Mouse (Mus musculus) myocyte (in vitro differentiated cells): Measurements from ENCODE around the gene Nanos2. TPM values are rescaled to one million over a fixed set of nuclear protein-coding genes. Genes with fewer than 3 reads are reported as not detected.

Experiments used
- H3K27me3 ChIP-seq: one replicate; pipeline ENCODE4 v1.6.1; 2011; ENCODE audit not compliant: control insufficient read depth, insufficient read depth, insufficient read length
- H3K36me3 ChIP-seq: one replicate; pipeline ENCODE4 v1.6.1; 2011; ENCODE audit not compliant: control insufficient read depth, insufficient read depth
- H3K4me2 ChIP-seq: one replicate; pipeline ENCODE4 v1.6.1; 2011; ENCODE audit warnings: low read depth, control low read depth
- H3K4me3 ChIP-seq: one replicate; pipeline ENCODE4 v1.5.1; 2011; ENCODE audit warnings: mild to moderate bottlenecking, control low read depth, moderate library complexity
- H3K79me2 ChIP-seq: one replicate; pipeline ENCODE4 v1.6.1; 2011; ENCODE audit not compliant: control insufficient read depth, insufficient read depth
- H3ac ChIP-seq: one replicate; pipeline ENCODE4 v1.6.1; 2011; ENCODE audit not compliant: control insufficient read depth, insufficient read length
- CEBPB ChIP-seq: IDR thresholded peaks from 2 replicates; pipeline ENCODE4 v1.6.1; 2011; ENCODE audit warnings: mild to moderate bottlenecking, moderate library complexity; ENCODE audit not compliant: poor library complexity, insufficient read depth, severe bottlenecking
- E2F4 ChIP-seq: IDR thresholded peaks from one replicate; pipeline ENCODE4 v1.6.1; 2011; ENCODE audit warnings: mild to moderate bottlenecking, control low read depth, moderate library complexity; ENCODE audit not compliant: insufficient read depth
- MAX ChIP-seq: IDR thresholded peaks from one replicate; pipeline ENCODE4 v1.6.1; 2011; ENCODE audit warnings: low read depth, mild to moderate bottlenecking, control low read depth
- MYOD1 ChIP-seq, 3 experiments: IDR thresholded peaks; one replicate each; pipeline ENCODE4 v1.6.1; 2011; ENCODE audit warnings: control low read depth in 2 of 3, low read depth in 2 of 3, mild to moderate bottlenecking in 2 of 3, moderate library complexity in 1 of 3; ENCODE audit not compliant: insufficient read length in 2 of 3, control insufficient read depth in 1 of 3
- MYOG ChIP-seq, 3 experiments: IDR thresholded peaks; one replicate each; pipeline ENCODE4 v1.6.1; 2011; ENCODE audit warnings: control low read depth in 2 of 3, low read depth in 2 of 3, mild to moderate bottlenecking in 2 of 3; ENCODE audit not compliant: insufficient read length in 2 of 3, control insufficient read depth in 1 of 3, insufficient read depth in 1 of 3
- POLR2A ChIP-seq: IDR thresholded peaks from one replicate; pipeline ENCODE4 v1.6.1; 2011; ENCODE audit warnings: low read depth, mild to moderate bottlenecking, control low read depth, moderate library complexity; ENCODE audit not compliant: insufficient read length
- POLR2AphosphoS2 ChIP-seq: IDR thresholded peaks from one replicate; pipeline ENCODE4 v1.6.1; 2011; ENCODE audit warnings: low read depth, control low read depth; ENCODE audit not compliant: insufficient read length
- REST ChIP-seq: IDR thresholded peaks from one replicate; pipeline ENCODE4 v1.6.1; 2011; ENCODE audit warnings: mild to moderate bottlenecking, control low read depth, moderate library complexity; ENCODE audit not compliant: insufficient read depth, insufficient read length
- SRF ChIP-seq: IDR thresholded peaks from one replicate; pipeline ENCODE4 v1.6.1; 2011; ENCODE audit warnings: low read depth; ENCODE audit not compliant: control insufficient read depth, insufficient read length
- TCF12 ChIP-seq: IDR thresholded peaks from one replicate; pipeline ENCODE4 v1.6.1; 2011; ENCODE audit warnings: mild to moderate bottlenecking, control low read depth; ENCODE audit not compliant: poor library complexity, insufficient read depth, severe bottlenecking
- TCF3 ChIP-seq: IDR thresholded peaks from one replicate; pipeline ENCODE4 v1.6.1; 2011; ENCODE audit warnings: low read depth, control low read depth; ENCODE audit not compliant: insufficient read length
- USF1 ChIP-seq: IDR thresholded peaks from one replicate; pipeline ENCODE4 v1.6.1; 2011; ENCODE audit warnings: low read depth, mild to moderate bottlenecking, control low read depth, moderate library complexity
- polyA plus RNA-seq: library from polyadenylated mRNA; unstranded; fragments of >200 nt; fragmentation: generic; extraction: Trizol; gene quantifications from one replicate; pipeline ENCODE4 v1.2.1, GENCODE M21; 2012; ENCODE audit warnings: missing spikeins

Gene Nanos2
- polyA plus RNA-seq, 1 experiment: not detected

- H3K27me3 ChIP-seq: peaks cover 11% of the 10 kb centered on the region
- TF ChIP-seq POLR2AphosphoS2 (no peak), MYOG (IDR thresholded peaks at IDR 0.05; ENCODE audit: control insufficient read depth in 1 of 3, insufficient read depth in 1 of 3, insufficient read length in 2 of 3, low read depth in 2 of 3) (no peak), MAX (no peak), E2F4 (no peak), SRF (no peak), POLR2A (no peak), TCF12 (no peak), REST (no peak), TCF3 (no peak), MYOD1 (IDR thresholded peaks at IDR 0.05; ENCODE audit: control insufficient read depth in 1 of 3, insufficient read length in 2 of 3, low read depth in 2 of 3) (no peak), CEBPB (no peak), USF1 (no peak)
- H3K4me2 ChIP-seq: peak overlapping the region; percentile 74
- H3K36me3 ChIP-seq: no peaks in the 10 kb centered on the region
- no peak overlapping the region for H3ac ChIP-seq
- peak overlapping the region; percentile 41 for H3K4me3 ChIP-seq
- H3K79me2 ChIP-seq: no peaks in the 10 kb centered on the region
These were observed 2.8 kb downstream of the Nanos2 start for GRCm38 (mm10) chr7:18989995-18990394.

DNA sequence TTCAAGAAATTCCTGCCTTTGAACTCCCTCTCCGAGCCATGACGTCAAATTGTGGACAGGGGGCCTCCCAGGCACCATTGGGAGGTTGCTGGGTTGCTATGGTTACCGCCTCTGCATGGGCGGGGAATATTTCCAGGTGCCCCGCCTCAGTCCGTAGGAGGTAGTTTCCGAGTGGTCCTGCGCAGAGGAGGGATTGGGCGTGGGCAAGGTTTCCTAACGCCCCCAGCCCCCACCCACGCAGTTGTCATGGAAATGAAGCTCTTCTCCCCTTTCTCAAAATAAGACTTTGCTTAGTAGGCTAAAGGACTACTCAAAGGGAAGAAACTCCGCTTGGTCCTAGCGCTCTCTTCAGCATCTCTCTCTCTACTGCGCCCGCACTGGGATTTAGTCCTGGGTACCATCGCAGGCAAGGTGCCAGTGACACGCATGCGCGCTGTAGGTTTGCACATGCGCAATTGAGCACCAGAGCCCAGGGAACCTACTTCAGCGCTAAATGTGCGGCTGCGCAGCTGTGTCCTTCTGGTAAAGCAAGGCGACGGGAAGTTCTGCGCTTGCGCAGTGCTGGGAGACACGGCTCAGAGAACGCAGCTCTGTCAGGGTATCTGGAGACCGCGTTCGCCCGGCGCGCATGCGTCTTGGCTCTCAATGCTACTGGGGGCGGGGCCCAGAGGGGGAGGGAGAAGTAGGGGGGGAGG lies 3.5 kb downstream of the Nanos2 start, which contains the start of gene Mypop:
Gene Mypop, plus strand, starts transcription at position 645 of the 695 bp plus-strand sequence.
- Histone ChIP-seq H3K4me2 (peak within 1 kb of the TSS; percentile 97), H3K79me2 (no peaks in the 10 kb centered on the region), H3K27me3 (peaks cover 11% of the 10 kb centered on the region), H3K36me3 (no peaks in the 10 kb centered on the region), H3K4me3 (peak within 1 kb of the TSS; percentile 41), H3ac (peak within 1 kb of the TSS; percentile 51)
- TF ChIP-seq REST (no peak), POLR2A (peak; percentile 39), SRF (no peak), MYOG (IDR thresholded peaks at IDR 0.05; ENCODE audit: control insufficient read depth in 1 of 3, insufficient read depth in 1 of 3, insufficient read length in 2 of 3, low read depth in 2 of 3) (peak in 1 of 3 experiments; percentile 42)

GRCm38 (mm10) chr7:18991660-18992293 lies 4.6 kb downstream of the Nanos2 start:
- Histone ChIP-seq H3K36me3 (no peaks in the 10 kb centered on the region), H3ac (peak overlapping the region; percentile 51), H3K79me2 (no peaks in the 10 kb centered on the region), H3K27me3 (peaks cover 11% of the 10 kb centered on the region), H3K4me3 (peak overlapping the region; percentile 41), H3K4me2 (peak overlapping the region; percentile 97)
- TF ChIP-seq MAX: no peak
- TF ChIP-seq MYOD1 (IDR thresholded peaks at IDR 0.05; ENCODE audit: control insufficient read depth in 1 of 3, insufficient read length in 2 of 3, low read depth in 2 of 3): no peak
- no peak for TF ChIP-seq CEBPB

DNA sequence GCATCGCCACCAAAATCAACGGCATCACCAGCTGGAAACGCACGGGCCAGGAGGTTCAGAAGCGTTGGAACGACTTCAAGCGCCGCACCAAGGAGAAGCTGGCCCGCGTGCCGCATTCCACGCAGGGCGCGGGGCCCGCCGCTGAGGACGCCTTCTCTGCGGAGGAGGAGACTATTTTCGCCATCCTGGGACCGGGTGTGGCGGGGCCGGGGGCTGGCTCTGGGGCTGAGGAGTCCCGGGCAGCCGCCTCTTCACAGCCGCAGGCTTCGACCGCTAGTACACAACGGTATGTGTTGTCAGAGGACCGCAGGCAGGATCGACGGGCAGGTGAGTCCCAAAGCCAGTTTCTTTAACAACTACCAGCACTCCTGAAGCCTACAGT lies 5.1 kb downstream of the Nanos2 start:
- H3K4me3 ChIP-seq: peak overlapping the region; percentile 41
- peaks cover 11% of the 10 kb centered on the region for H3K27me3 ChIP-seq
- TF ChIP-seq CEBPB (no peak), TCF12 (no peak), USF1 (no peak), POLR2AphosphoS2 (peak; percentile 30), MYOD1 (IDR thresholded peaks at IDR 0.05; ENCODE audit: control insufficient read depth in 1 of 3, insufficient read length in 2 of 3, low read depth in 2 of 3) (no peak), POLR2A (no peak), MAX (no peak)
- no peaks in the 10 kb centered on the region for H3K36me3 ChIP-seq
- H3ac ChIP-seq: peak overlapping the region; percentile 51
- H3K79me2 ChIP-seq: no peaks in the 10 kb centered on the region
- H3K4me2 ChIP-seq: peak overlapping the region; percentile 97

DNA sequence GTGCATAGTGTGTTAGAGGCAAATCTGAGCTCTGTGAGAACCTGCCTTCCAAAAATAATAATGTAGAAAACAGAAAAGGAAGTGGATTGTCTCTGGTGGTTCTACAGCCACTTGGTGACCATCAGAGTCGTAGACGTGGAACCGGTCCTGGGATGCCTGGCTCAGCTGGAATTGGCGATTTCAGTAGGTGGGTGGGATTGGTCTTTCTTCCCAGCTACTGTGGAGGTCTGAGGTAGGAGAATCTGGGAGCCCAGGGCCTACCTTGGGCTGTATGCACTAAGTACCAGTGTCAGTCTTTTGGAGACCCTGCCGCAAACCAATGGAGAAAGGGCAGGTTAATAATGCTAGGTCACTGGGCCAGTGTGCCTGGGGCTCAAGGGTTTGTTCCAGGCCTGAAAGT lies 5.8 kb downstream of the Nanos2 start:
- peak overlapping the region; percentile 41 for H3K4me3 ChIP-seq
- H3ac ChIP-seq: no peak overlapping the region
- H3K4me2 ChIP-seq: peak overlapping the region; percentile 97
- H3K79me2 ChIP-seq: no peaks in the 10 kb centered on the region
- TF ChIP-seq MAX: no peak
- TF ChIP-seq TCF3: no peak
- no peak for TF ChIP-seq REST
- no peak for TF ChIP-seq TCF12
- no peak for TF ChIP-seq CEBPB
- no peak for TF ChIP-seq MYOG (IDR thresholded peaks at IDR 0.05; ENCODE audit: control insufficient read depth in 1 of 3, insufficient read depth in 1 of 3, insufficient read length in 2 of 3, low read depth in 2 of 3)
- TF ChIP-seq POLR2AphosphoS2: no peak
- TF ChIP-seq POLR2A: no peak
- no peak for TF ChIP-seq E2F4
- no peak for TF ChIP-seq MYOD1 (IDR thresholded peaks at IDR 0.05; ENCODE audit: control insufficient read depth in 1 of 3, insufficient read length in 2 of 3, low read depth in 2 of 3)
- TF ChIP-seq USF1: no peak
- TF ChIP-seq SRF: no peak
- no peaks in the 10 kb centered on the region for H3K36me3 ChIP-seq
- peaks cover 4% of the 10 kb centered on the region for H3K27me3 ChIP-seq
